Mouse (Mus musculus): ENCODE measurements around the gene Harbi1. TPM values are rescaled to one million over a fixed set of nuclear protein-coding genes. Genes with fewer than 3 reads are reported as not detected.
"Not testable (repeated sequence)": the region's sequence is repeated elsewhere in the genome, so short reads cannot be mapped to it uniquely, and the experiment has no call there.

Harbi1 gene
- polyA plus RNA-seq, 1 experiment from 2014 or later, result 11.9 TPM

DNA sequence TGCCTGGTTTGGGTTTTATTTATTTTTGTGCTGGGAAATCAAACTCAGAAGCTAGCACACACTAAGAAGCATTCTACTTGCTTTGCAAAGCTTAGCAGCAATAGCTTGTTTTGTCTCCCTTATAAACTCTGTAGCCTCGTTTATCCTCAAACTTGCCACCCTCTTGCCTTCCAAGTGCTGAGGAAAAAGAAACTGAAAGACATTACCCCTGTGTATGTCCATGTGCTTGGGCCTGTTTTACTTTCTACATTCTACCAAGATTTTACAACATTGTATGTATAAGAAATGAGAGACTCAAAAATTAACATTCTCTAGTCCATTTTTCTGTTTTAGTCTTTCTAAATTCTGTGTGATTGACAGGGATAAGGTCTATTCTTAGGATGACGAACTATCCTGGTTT lies 14.1 kb downstream of the Harbi1 start:
- WGBS, result 52% methylated on average over 2 of the region's 2 CpGs
- no peak for ATAC-seq (ENCODE audit: low read depth)

GRCm38 (mm10) chr2:91725476-91725875 lies 14.8 kb downstream of the Harbi1 start:
- not testable (repeated sequence) for H3K9me3 ChIP-seq (ENCODE audit: control insufficient read depth, low read length); H3K4me2 ChIP-seq (ENCODE audit: low read depth, low read length); H3K36me3 ChIP-seq (ENCODE audit: control insufficient read depth, insufficient read depth, low read length); H3K4me1 ChIP-seq (ENCODE audit: control insufficient read depth, insufficient read depth, low read length); H3K27ac ChIP-seq (replicated peaks; ENCODE audit: low read depth, low read length); DNase-seq (ENCODE audit: low spot score); H3K27me3 ChIP-seq (replicated peaks; ENCODE audit: control insufficient read depth, insufficient read depth, low read length); H3K4me3 ChIP-seq (ENCODE audit: low read depth, low read length); H3K9ac ChIP-seq (ENCODE audit: low read depth, low read length); ATAC-seq (ENCODE audit: low read depth)
- WGBS, result 45% methylated on average over 4 of the region's 4 CpGs

More for the DNA sequence above, 14.1 kb downstream of the Harbi1 start:
- Histone ChIP-seq H3K27me3 (replicated peaks; ENCODE audit: control insufficient read depth, insufficient read depth, low read length) (no peaks in the 10 kb centered on the region), H3K27ac (replicated peaks; ENCODE audit: low read depth, low read length) (no peak overlapping the region), H3K4me3 (ENCODE audit: low read depth, low read length) (no peak overlapping the region), H3K4me1 (ENCODE audit: control insufficient read depth, insufficient read depth, low read length) (no peaks in the 10 kb centered on the region), H3K36me3 (ENCODE audit: control insufficient read depth, insufficient read depth, low read length) (peaks cover 15% of the 10 kb centered on the region), H3K9ac (ENCODE audit: low read depth, low read length) (no peak overlapping the region), H3K4me2 (ENCODE audit: low read depth, low read length) (no peak overlapping the region), H3K9me3 (ENCODE audit: control insufficient read depth, low read length) (no peaks in the 10 kb centered on the region)
- DNase-seq (ENCODE audit: low spot score), result no peak

GRCm38 (mm10) chr2:91727011-91727410 lies 16.4 kb downstream of the Harbi1 start:
- H3K4me1 ChIP-seq (ENCODE audit: control insufficient read depth, insufficient read depth, low read length), result no peaks in the 10 kb centered on the region; the same call in 1 of the 2 replicates
- ATAC-seq (ENCODE audit: low read depth), result no peak

GRCm38 (mm10) chr2:91729571-91729970 lies 18.9 kb downstream of the Harbi1 start:
- no peaks in the 10 kb centered on the region for H3K9me3 ChIP-seq (ENCODE audit: control insufficient read depth, low read length)
- no peak overlapping the region for H3K27ac ChIP-seq (replicated peaks; ENCODE audit: low read depth, low read length)
- ATAC-seq (ENCODE audit: low read depth) (no peak), DNase-seq (ENCODE audit: low spot score) (no peak)
- H3K36me3 ChIP-seq (ENCODE audit: control insufficient read depth, insufficient read depth, low read length), result no peaks in the 10 kb centered on the region
- no peaks in the 10 kb centered on the region; the same call in 1 of the 2 replicates for H3K4me1 ChIP-seq (ENCODE audit: control insufficient read depth, insufficient read depth, low read length)
- peak overlapping the region; percentile 73 for H3K4me2 ChIP-seq (ENCODE audit: low read depth, low read length)
- 13% methylated on average over 4 of the region's 4 CpGs for WGBS
- H3K27me3 ChIP-seq (replicated peaks; ENCODE audit: control insufficient read depth, insufficient read depth, low read length), result no peaks in the 10 kb centered on the region
- H3K4me3 ChIP-seq (ENCODE audit: low read depth, low read length), result peak overlapping the region; percentile 100
- peak overlapping the region; percentile 97; the same call in 1 of the 2 replicates for H3K9ac ChIP-seq (ENCODE audit: low read depth, low read length)

More at GRCm38 (mm10) chr2:91727011-91727410, 16.4 kb downstream of the Harbi1 start:
- 86% methylated on average over 3 of the region's 3 CpGs for WGBS
- no peak for DNase-seq (ENCODE audit: low spot score)
- H3K4me2 ChIP-seq (ENCODE audit: low read depth, low read length), result no peak overlapping the region
- no peaks in the 10 kb centered on the region for H3K27me3 ChIP-seq (replicated peaks; ENCODE audit: control insufficient read depth, insufficient read depth, low read length)
- no peak overlapping the region for H3K9ac ChIP-seq (ENCODE audit: low read depth, low read length)
- H3K9me3 ChIP-seq (ENCODE audit: control insufficient read depth, low read length), result no peaks in the 10 kb centered on the region
- no peak overlapping the region for H3K4me3 ChIP-seq (ENCODE audit: low read depth, low read length)
- H3K36me3 ChIP-seq (ENCODE audit: control insufficient read depth, insufficient read depth, low read length), result no peaks in the 10 kb centered on the region
- no peak overlapping the region for H3K27ac ChIP-seq (replicated peaks; ENCODE audit: low read depth, low read length)

DNA sequence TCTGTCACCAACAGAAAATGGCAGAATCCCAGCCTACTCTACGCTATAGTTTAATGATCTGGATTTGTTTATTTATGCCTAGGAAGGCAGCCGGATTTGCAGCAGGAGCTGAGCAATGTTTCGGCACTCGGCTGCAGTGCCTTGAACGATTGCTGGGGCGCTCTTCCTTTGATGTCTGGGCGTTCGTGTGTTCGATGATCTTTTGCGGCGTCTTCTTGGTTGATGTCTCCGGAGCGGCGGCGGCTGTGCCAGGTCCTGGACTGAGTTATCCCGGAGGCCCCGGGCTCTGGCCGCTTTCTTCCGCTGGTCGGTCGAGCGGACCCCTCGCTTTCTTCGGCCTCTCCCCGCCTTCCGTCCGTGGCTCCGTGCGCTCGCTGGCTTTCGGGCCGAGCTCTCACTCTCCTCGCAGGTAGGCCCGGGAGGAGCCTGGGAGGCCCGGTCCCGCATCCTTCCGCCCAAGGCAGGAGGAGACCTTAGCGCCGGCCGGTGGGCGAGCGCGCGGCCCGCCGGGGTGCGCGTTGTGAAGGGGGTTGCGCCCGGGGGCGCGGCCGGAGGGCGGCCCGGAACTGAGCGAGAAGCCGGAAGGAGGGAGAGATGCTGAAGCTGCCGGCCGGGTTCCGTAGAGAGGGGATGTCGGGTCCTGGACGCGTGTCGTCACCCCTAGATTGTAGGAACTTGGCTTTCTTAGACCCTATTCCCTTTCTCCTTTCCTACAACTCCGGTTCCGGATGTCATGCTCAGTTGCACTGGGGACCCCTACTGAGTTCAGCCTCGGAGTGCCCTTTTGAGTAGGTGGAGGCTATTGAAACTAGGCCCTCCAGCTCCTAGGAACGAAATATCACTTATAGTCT lies 19.5 kb downstream of the Harbi1 start, which contains the start of gene Ambra1:
Gene Ambra1, plus strand, starts transcription at position 164 of the 851 bp plus-strand sequence.
- no peaks in the 10 kb centered on the region for H3K9me3 ChIP-seq (ENCODE audit: control insufficient read depth, low read length)
- peak within 1 kb of the TSS; percentile 100 for H3K4me3 ChIP-seq (ENCODE audit: low read depth, low read length)
- ATAC-seq (ENCODE audit: low read depth), result peak; percentile 92
- no peaks in the 10 kb centered on the region for H3K27me3 ChIP-seq (replicated peaks; ENCODE audit: control insufficient read depth, insufficient read depth, low read length)
- no peaks in the 10 kb centered on the region; the same call in 1 of the 2 replicates for H3K4me1 ChIP-seq (ENCODE audit: control insufficient read depth, insufficient read depth, low read length)
- peak within 1 kb of the TSS; percentile 95 for H3K27ac ChIP-seq (replicated peaks; ENCODE audit: low read depth, low read length)
- DNase-seq (ENCODE audit: low spot score), result peak; percentile 96
- peak within 1 kb of the TSS; percentile 73 for H3K4me2 ChIP-seq (ENCODE audit: low read depth, low read length)
- under 1% methylated on average over 48 of the region's 68 CpGs for WGBS
- peak within 1 kb of the TSS; percentile 97 for H3K9ac ChIP-seq (ENCODE audit: low read depth, low read length)
- no peaks in the 10 kb centered on the region for H3K36me3 ChIP-seq (ENCODE audit: control insufficient read depth, insufficient read depth, low read length)

- Histone ChIP-seq H3K4me1 (ENCODE audit: control insufficient read depth, insufficient read depth, low read length) (no peaks in the 10 kb centered on the region; the same call in 1 of the 2 replicates), H3K9ac (ENCODE audit: low read depth, low read length) (no peak overlapping the region), H3K4me3 (ENCODE audit: low read depth, low read length) (no peak overlapping the region), H3K4me2 (ENCODE audit: low read depth, low read length) (no peak overlapping the region), H3K9me3 (ENCODE audit: control insufficient read depth, low read length) (no peaks in the 10 kb centered on the region), H3K27ac (replicated peaks; ENCODE audit: low read depth, low read length) (no peak overlapping the region), H3K36me3 (ENCODE audit: control insufficient read depth, insufficient read depth, low read length) (no peaks in the 10 kb centered on the region), H3K27me3 (replicated peaks; ENCODE audit: control insufficient read depth, insufficient read depth, low read length) (no peaks in the 10 kb centered on the region)
- DNase-seq (ENCODE audit: low spot score) (no peak), ATAC-seq (ENCODE audit: low read depth) (no peak)
- WGBS, result 87% methylated on average over 5 of the region's 5 CpGs
Measured at GRCm38 (mm10) chr2:91735221-91735620, 24.6 kb downstream of the Harbi1 start.

DNA sequence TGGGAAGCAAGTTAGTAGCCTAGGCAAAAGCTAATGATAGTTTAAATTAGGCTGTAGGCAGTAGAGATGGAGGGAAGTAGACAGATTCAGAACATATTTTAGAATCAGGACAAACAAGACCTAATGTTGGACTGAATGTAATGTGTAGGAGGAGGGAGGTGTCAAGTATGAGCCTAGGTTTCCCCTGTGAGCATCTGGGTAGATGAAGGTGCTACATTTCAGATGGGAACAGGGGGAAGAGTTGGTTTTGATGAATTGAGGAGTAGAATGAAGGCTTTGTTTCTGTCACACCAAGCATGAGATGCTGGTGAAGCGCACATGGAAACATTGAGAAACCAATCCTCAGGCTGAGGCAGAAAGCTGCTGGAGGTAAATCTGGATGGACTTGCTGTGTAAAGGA lies 28.9 kb downstream of the Harbi1 start:
- Histone ChIP-seq H3K36me3 (ENCODE audit: control insufficient read depth, insufficient read depth, low read length) (no peaks in the 10 kb centered on the region), H3K9ac (ENCODE audit: low read depth, low read length) (no peak overlapping the region), H3K4me3 (ENCODE audit: low read depth, low read length) (no peak overlapping the region), H3K27me3 (replicated peaks; ENCODE audit: control insufficient read depth, insufficient read depth, low read length) (no peaks in the 10 kb centered on the region), H3K27ac (replicated peaks; ENCODE audit: low read depth, low read length) (no peak overlapping the region), H3K4me1 (ENCODE audit: control insufficient read depth, insufficient read depth, low read length) (no peaks in the 10 kb centered on the region), H3K4me2 (ENCODE audit: low read depth, low read length) (no peak overlapping the region), H3K9me3 (ENCODE audit: control insufficient read depth, low read length) (no peaks in the 10 kb centered on the region)
- WGBS, result 91% methylated on average over 1 of the region's 1 CpGs
- DNase-seq (ENCODE audit: low spot score), result no peak
- ATAC-seq (ENCODE audit: low read depth), result no peak

DNA sequence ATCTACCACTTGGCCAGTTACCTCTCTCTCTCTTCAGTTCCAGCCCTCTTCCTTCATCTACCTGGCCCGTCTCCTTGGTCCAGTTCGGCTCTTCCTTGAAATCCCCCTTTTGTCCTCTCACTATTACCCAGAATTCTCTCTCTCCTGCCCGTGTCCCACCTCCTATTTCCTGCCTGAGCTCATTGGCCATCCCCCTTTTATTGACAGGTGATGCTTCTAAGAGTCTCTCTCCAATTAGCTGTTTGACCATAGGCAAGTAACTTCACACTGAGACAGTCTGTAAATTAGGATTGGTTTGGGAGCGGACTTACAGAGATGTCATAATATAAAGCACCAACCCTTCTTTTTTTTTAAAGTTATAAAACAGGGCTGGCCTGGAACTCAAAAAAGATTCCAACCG lies 34.0 kb downstream of the Harbi1 start:
- 88% methylated on average over 5 of the region's 5 CpGs for WGBS
- ATAC-seq (ENCODE audit: low read depth) (no peak), DNase-seq (ENCODE audit: low spot score) (no peak)
- Histone ChIP-seq H3K9ac (ENCODE audit: low read depth, low read length) (no peak overlapping the region), H3K27ac (replicated peaks; ENCODE audit: low read depth, low read length) (no peak overlapping the region), H3K27me3 (replicated peaks; ENCODE audit: control insufficient read depth, insufficient read depth, low read length) (no peaks in the 10 kb centered on the region), H3K36me3 (ENCODE audit: control insufficient read depth, insufficient read depth, low read length) (no peaks in the 10 kb centered on the region), H3K4me3 (ENCODE audit: low read depth, low read length) (no peak overlapping the region), H3K4me2 (ENCODE audit: low read depth, low read length) (no peak overlapping the region), H3K4me1 (ENCODE audit: control insufficient read depth, insufficient read depth, low read length) (no peaks in the 10 kb centered on the region), H3K9me3 (ENCODE audit: control insufficient read depth, low read length) (no peaks in the 10 kb centered on the region)

All from embryonic facial prominence, embryonic 14.5 days (tissue).